Mouse (Mus musculus): ENCODE measurements at regions not wholly inside any gene's neighbourhood (a gene's known extent, or its start where the extent isn't known, plus 50 kb on each side); places are given as distances from the start of the nearest gene placed in this dataset.

GRCm38 (mm10) chr1:34642304-34642893, 62.9 kb downstream of the Amer3 start:
- intact Hi-C loops (cut with DNase I) = loop anchor here (10.0 kb wide), 1 partner anchor 62 kb away; no protein-coding TSS in a partner anchor

DNA sequence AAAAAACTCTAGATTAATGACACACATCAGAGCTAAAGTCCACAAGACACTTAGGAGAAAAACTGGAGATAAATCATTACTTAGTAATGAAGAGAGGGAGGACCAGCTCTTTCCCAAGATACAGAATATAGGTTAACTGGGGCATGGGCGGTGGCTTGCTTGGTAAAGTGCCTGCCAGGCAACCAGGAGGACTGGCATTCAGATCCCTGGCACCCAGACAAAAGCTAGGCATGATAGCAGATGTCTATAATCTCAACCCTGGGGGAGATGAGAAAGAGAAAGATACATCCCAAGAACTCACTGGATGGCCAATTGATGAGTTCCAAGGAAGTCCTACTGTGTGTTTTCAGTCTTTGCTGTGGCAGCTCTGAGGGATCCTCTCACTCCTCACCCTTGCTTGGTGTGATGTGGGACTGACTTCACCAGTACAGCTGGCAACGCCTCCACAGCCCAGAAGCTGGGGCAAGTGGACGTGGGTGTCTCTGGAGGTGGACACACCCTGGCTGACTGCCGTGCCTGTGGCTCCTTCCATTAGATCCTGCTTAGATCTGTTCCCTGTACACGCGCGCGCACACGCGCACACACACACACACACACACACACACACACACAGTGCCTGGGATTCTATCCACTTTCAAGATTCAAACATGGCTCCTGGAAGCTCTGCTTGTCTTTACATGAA, 74.6 kb downstream of the Amer3 start:
- intact Hi-C loops (cut with DNase I) = no loop called here

- intact Hi-C loops (cut with DNase I) = no loop called here
Observed at GRCm38 (mm10) chr1:34657481-34657880, 78.0 kb downstream of the Amer3 start.

GRCm38 (mm10) chr1:34663875-34664547, 84.6 kb downstream of the Amer3 start:
- intact Hi-C loops (cut with DNase I) = no loop called here

- intact Hi-C loops (cut with DNase I) = no loop called here
Observed at GRCm38 (mm10) chr1:34664816-34665511, 85.5 kb downstream of the Amer3 start.

DNA sequence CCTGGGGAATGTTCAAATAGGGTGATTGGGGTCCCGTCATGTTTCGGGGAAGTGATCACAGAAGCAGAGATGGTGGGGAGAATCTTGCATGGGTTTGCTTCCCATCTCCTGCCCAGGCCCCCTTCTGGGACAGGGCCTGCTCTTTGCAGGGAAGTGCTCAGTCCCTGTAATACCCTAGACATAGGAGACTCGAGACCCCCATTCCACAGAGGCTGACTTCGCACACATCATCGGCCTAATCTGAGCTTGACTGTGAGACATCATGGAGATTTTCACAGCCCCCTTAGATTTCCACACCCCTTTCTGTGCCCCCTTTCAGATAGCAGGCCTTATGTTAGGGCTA, 86.0 kb downstream of the Amer3 start:
- intact Hi-C loops (cut with DNase I) = no loop called here

DNA sequence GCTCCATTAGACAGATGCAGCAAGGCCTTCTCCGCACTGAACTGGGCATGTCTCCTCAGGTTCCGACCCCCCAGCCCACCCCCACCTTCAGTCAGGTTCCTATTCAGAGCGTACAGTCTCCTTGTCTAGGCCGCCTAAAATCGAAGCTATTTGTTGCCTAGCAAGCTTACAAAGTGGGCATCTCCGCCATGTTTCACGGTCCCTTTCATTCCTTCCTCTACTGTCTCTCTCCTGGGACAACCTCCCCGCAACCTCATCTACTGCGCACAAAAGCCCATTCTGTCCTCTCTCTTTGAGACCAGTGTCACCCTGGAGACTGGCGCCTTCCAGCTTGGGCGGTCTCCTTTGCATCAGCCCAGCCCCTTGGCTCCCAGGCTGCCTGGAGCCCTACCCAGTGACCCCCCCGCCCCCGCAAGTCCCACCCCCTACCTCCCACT, 86.8 kb downstream of the Amer3 start:
- intact Hi-C loops (cut with DNase I) = no loop called here

GRCm38 (mm10) chr1:34677105-34677741, 97.8 kb downstream of the Amer3 start:
- intact Hi-C loops (cut with DNase I) = no loop called here

- intact Hi-C loops (cut with DNase I) = no loop called here
Observed at GRCm38 (mm10) chr1:34677832-34678733, 98.6 kb downstream of the Amer3 start.

- intact Hi-C loops (cut with DNase I) = no loop called here
Observed at GRCm38 (mm10) chr1:34678734-34679068, 99.2 kb downstream of the Amer3 start.

GRCm38 (mm10) chr1:34686539-34686938, 107.1 kb downstream of the Amer3 start:
- intact Hi-C loops (cut with DNase I) = no loop called here

- intact Hi-C loops (cut with DNase I) = no loop called here
Observed at GRCm38 (mm10) chr1:34696533-34696932, 117.1 kb downstream of the Amer3 start.

DNA sequence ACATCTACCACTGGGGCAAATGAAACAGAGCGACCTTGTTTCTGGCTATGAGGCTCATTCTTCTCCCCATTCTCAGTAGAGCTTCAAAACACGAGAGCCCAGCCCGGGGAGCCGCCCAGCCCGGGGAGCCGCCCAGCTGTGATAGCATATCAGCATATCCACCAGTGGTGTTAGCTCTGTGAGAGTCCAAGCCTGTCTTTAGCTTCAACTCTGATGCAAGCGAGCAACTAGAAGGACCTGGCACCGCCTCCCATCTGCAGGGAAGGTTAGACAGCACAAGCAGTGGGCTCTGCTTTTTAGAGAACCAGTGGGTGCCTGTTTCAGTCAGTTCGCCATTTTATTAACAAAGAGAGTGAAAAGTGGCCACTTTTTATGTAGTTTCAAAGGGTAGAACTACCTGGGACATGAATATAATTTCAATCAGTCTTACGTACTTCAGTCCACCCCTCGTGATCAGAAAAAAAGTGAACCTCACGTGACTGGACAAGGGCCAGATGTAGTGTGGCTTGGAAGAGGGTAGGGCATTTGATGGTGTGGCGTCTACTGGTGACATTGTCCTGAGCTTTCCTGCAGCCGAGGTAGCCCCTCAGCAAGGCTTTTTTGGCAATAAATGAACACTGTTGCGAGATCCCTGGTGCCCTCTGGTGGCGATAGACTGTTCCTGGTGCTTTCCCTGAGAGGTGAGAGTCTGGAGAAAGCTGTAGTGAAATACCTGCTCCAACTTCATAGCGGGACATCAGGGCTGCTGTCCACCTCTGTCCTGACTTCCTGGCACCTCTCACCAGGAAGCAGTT, 121.0 kb downstream of the Amer3 start:
- intact Hi-C loops (cut with DNase I) = loop anchor here (10.0 kb wide), 1 partner anchor 56 kb away; no protein-coding TSS in a partner anchor

- intact Hi-C loops (cut with DNase I) = loop anchor here (10.0 kb wide), 1 partner anchor 57 kb away; no protein-coding TSS in a partner anchor
Observed at GRCm38 (mm10) chr1:34701436-34701835, 122.0 kb downstream of the Amer3 start.

- intact Hi-C loops (cut with DNase I) = loop anchor here (10.0 kb wide), 1 partner anchor 64 kb away; no protein-coding TSS in a partner anchor
Observed at GRCm38 (mm10) chr1:34709089-34709488, 129.6 kb downstream of the Amer3 start.

DNA sequence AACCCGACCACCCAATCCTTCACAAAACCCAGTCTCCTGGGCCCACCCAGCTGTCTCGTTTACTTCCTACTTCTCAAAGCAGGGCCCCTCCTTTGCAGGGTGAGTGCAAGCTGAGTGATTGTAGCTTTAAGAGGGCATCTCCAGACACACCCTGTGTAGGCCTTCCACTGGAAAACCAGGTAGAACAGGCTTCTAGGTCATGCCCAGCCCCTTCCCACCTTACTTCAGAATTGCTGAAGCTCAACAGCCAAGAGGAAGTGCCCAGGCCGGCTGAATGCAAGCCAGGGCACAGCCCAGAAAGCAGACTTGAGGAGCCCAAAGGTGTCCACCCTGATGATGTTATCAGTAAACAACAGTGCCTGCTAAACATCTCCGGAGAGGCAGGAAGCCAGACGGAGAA, 120.2 kb downstream of the Fam168b start:
- intact Hi-C loops (cut with DNase I) = no loop called here

GRCm38 (mm10) chr1:34732156-34732555, 110.7 kb downstream of the Fam168b start:
- intact Hi-C loops (cut with DNase I) = no loop called here

DNA sequence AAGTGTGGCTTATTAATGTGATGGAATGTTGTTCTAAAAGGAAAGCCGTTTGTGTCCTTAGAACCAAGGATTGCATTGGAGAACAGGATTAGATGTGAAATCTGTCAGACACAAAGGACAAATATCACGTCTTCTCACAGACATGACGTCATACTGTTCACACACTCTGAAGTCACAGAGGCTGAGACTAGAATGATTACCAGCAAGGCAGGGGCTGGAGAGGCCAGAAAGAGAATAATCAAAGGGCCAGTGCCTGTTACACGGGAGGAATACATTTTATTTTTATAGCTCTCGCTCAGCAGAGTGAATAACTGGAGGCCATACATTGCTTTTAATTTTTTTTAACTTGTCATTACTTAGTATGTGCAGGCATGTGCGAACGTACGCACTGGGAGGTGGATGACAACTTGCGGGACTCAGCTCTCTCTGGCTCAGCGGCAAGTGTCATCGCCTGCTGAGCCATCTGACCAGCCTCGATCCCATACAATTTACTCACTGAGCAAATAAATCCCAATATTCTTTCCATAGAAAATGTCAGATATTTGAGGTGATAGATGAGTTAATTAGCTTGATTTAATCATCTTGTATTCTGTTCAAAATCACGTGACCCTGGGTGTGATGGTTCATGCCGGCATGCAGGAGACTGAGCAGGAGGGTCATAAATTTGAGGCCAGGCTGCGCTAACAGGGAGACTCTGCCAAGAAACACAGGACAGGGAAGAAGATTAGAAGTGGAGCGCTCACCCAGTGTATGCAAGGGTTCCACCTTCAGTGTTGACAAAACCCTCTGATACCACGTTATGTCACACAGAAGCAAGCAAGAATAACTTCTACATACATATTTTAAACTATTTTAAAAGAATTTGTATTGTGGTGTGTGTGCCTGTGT, 109.6 kb downstream of the Fam168b start:
- intact Hi-C loops (cut with DNase I) = no loop called here
